Comparison of ENCODE assay signal across 9 mouse cellular contexts in the genomic region with DNA sequence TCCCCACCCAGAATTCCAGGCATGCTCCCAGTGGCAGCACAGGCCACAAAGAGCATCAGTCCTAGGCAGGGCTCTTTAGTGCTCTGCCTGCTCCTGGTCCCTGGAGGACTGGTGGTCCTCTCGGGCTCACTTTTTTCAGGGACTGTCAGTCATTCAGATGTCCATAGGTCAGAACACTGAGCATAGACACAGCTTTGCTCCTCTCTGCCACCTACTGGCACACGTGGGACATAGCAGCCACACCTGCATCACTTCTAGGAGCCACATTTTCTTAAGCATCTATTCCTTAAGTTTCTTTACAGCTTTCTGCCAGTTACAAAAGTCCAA. TPM values are rescaled to one million over a fixed set of nuclear protein-coding genes. Genes with fewer than 3 reads are reported as not detected.
DNase-seq lines count a peak whose midpoint lies in the region; ATAC-seq and TF ChIP-seq lines count a peak whose summit lies in the region.
"Had no signal": no experiment of that assay in that cellular context is flagged by ENCODE, and none has a peak within 500 bp of the region (broad histone marks: within the 10 kb centered on the region; RNA-seq: fewer than 3 reads in every experiment).

No protein-coding gene starts in this region.

- DNase-seq in layer of hippocampus, adult 2 months (ENCODE audit: low spot score in 2 of 2), result no peak
- no peak for DNase-seq in layer of hippocampus, postnatal 25 days (ENCODE audit: extremely low spot score in 1 of 2, low spot score in 1 of 2)
- peak; percentile 8 for DNase-seq in c-Kit-positive CD71-positive TER-119-negative erythroid progenitor cells, embryonic 14.5 days (ENCODE audit: low read depth)
- no peak for DNase-seq in heart, adult 8-10 months (ENCODE audit: low spot score)
- DNase-seq in testis, postnatal 10 days (ENCODE audit: low spot score), result no peak
- DNase-seq in natural killer cell, adult 2 months (ENCODE audit: low spot score in 2 of 2), result no peak

- no peaks in the 10 kb centered on the region for H3K36me3 ChIP-seq in hindbrain, embryonic 13.5 days
- no peaks in the 10 kb centered on the region for H3K36me3 ChIP-seq in neural tube, embryonic 15.5 days

- H3K9me3 ChIP-seq in hindbrain, embryonic 13.5 days, result no peaks in the 10 kb centered on the region
- no peaks in the 10 kb centered on the region for H3K9me3 ChIP-seq in neural tube, embryonic 15.5 days (replicated peaks)

- 4% methylated on average over 2 of the region's 2 CpGs for WGBS in hindbrain, embryonic 13.5 days
- 8% methylated on average over 2 of the region's 2 CpGs for WGBS in neural tube, embryonic 15.5 days

- no peak overlapping the region for H3K4me2 ChIP-seq in hindbrain, embryonic 13.5 days
- H3K4me2 ChIP-seq in neural tube, embryonic 15.5 days, result no peak overlapping the region

- H3K27ac ChIP-seq in layer of hippocampus, adult 2 months, result no peak overlapping the region; the same call in 1 of the 2 replicates
- H3K27ac ChIP-seq in hindbrain, embryonic 13.5 days, result no peak overlapping the region
- H3K27ac ChIP-seq in neural tube, embryonic 15.5 days (replicated peaks), result peak overlapping the region; percentile 33; the same call in 1 of the 2 replicates

- H3K9ac ChIP-seq in hindbrain, embryonic 13.5 days, result no peak overlapping the region
- H3K9ac ChIP-seq in neural tube, embryonic 15.5 days (replicated peaks), result no peak overlapping the region

- ATAC-seq in hindbrain, embryonic 13.5 days (ENCODE audit: low FRiP score), result peak; percentile 65
- peak; percentile 60 for ATAC-seq in neural tube, embryonic 15.5 days (ENCODE audit: low FRiP score)

- TF ChIP-seq CTCF in layer of hippocampus, adult 2 months (conservative IDR thresholded peaks at IDR 0.05), result peak; percentile 71

- no peak overlapping the region for H3K4me3 ChIP-seq in layer of hippocampus, adult 2 months
- no peak overlapping the region for H3K4me3 ChIP-seq in hindbrain, embryonic 13.5 days
- no peak overlapping the region for H3K4me3 ChIP-seq in neural tube, embryonic 15.5 days (replicated peaks)

- H3K27me3 ChIP-seq in hindbrain, embryonic 13.5 days, result no peaks in the 10 kb centered on the region
- H3K27me3 ChIP-seq in neural tube, embryonic 15.5 days (replicated peaks), result 0 out of 2 replicates have a peak, but pooled peaks cover 2% of the 10 kb centered on the region

- H3K4me1 ChIP-seq in hindbrain, embryonic 13.5 days (replicated peaks), result 0 out of 2 replicates have a peak, but pooled peaks cover 3% of the 10 kb centered on the region
- peaks cover 8% of the 10 kb centered on the region; the same call in 1 of the 2 replicates for H3K4me1 ChIP-seq in neural tube, embryonic 15.5 days

RNA-seq across cellular contexts. Expression of gene Serpina3n, which starts 12.6 kb away (rescaled TPM):
- 10 to 100 TPM; 79.6 to 81.5 TPM for total RNA-seq in layer of hippocampus, adult 2 months (2021)
- total RNA-seq in layer of hippocampus, postnatal 25 days (2021), result 10 to 100 TPM; 72.2 to 78.7 TPM
- polyA plus RNA-seq in hindbrain, embryonic 13.5 days (2015; fragmentation: Nextera tagmentation; extraction: Ambion mirVana), result 0.12 and 0.39 TPM in 2 replicates
- 2.5 and 2.7 TPM in 2 replicates for polyA plus RNA-seq in neural tube, embryonic 15.5 days (2015; fragmentation: Nextera tagmentation; extraction: Ambion mirVana)
- 10 to 100 TPM in 2 of 4 experiments, 1 to 10 TPM in 2; 5.4 to 11.2 (median 9.7) TPM for total RNA-seq in heart, adult 8-10 months (2022)

RNA-seq across cellular contexts. Expression of gene Gsc, which starts 54.0 kb away (rescaled TPM):
- not detected for total RNA-seq in layer of hippocampus, adult 2 months (2021)
- total RNA-seq in layer of hippocampus, postnatal 25 days (2021), result not detected
- polyA plus RNA-seq in hindbrain, embryonic 13.5 days (2015; fragmentation: Nextera tagmentation; extraction: Ambion mirVana), result 0.31 TPM in 1 of 2 replicates, not detected in the other
- polyA plus RNA-seq in neural tube, embryonic 15.5 days (2015; fragmentation: Nextera tagmentation; extraction: Ambion mirVana), result not detected in 2 replicates
- total RNA-seq in heart, adult 8-10 months (2022), result not detected
- total RNA-seq: adrenal gland, postnatal 14 days had no signal

Comparison
In these comparisons a context has a peak if more than half of its experiments do, and no peak if none do; other contexts are left out.
1. RNA of gene Serpina3n, which starts 12.6 kb away (total RNA-seq): 79.6 to 81.5 TPM in layer of hippocampus, adult 2 months and 72.2 to 78.7 TPM in layer of hippocampus, postnatal 25 days; 5.4 to 11.2 TPM in heart, adult 8-10 months; every median in the first group is over 4 times any median in the second.